Mouse (Mus musculus): ENCODE results near the gene Adam19. TPM values are rescaled to one million over a fixed set of nuclear protein-coding genes. Genes with fewer than 3 reads are reported as not detected.

The Adam19 gene
- polyA plus RNA-seq, 1 experiment: 12.8 TPM

GRCm38 (mm10) chr11:46120084-46120483, 64.3 kb downstream of the Adam19 start:
- WGBS: 87% methylated on average over 10 of the region's 10 CpGs
- H3K4me3 ChIP-seq (ENCODE audit: control insufficient read depth, insufficient read depth, low read length): no peak overlapping the region
- no peak for DNase-seq
- no peaks in the 10 kb centered on the region for H3K36me3 ChIP-seq (ENCODE audit: control insufficient read depth, insufficient read depth, low read length)
- 0 out of 2 replicates have a peak, but pooled peaks cover 3% of the 10 kb centered on the region for H3K4me1 ChIP-seq (replicated peaks; ENCODE audit: control insufficient read depth, insufficient read depth, low read length)
- H3K27ac ChIP-seq (ENCODE audit: control insufficient read depth, insufficient read depth, low read length): no peak overlapping the region
- TF ChIP-seq CTCF (IDR thresholded peaks at IDR 0.05; ENCODE audit: borderline replicate concordance, control insufficient read depth, extremely low read depth, insufficient read depth, low read length, poor library complexity): no peak
- no peak for TF ChIP-seq POLR2A (IDR thresholded peaks at IDR 0.05; ENCODE audit: control insufficient read depth, extremely low read depth, insufficient read depth, low read length, poor library complexity)
- H3K27me3 ChIP-seq (ENCODE audit: control insufficient read depth, insufficient read depth, low read length): no peaks in the 10 kb centered on the region

DNA sequence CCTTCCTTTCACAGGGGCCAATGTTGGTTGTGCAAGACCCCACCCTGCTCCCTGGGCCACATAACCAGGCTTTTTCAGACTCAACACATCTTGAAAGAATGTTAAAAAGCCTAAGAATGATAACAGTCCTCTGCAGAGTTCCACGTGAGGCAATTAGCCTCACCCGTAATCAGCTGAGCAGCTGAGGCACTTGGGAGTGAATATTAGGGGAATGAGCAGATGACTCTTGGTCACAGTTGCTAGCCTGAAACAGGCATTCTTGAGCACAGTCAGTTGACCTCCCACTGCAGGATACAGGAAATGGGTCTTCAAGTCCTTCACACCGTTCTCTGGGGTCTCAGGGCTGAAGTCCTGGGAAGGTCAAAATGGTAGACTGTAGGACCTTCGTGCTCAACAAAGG, 65.9 kb downstream of the Adam19 start:
- 96% methylated on average over 4 of the region's 4 CpGs for WGBS
- H3K36me3 ChIP-seq (ENCODE audit: control insufficient read depth, insufficient read depth, low read length): no peaks in the 10 kb centered on the region
- H3K4me1 ChIP-seq (replicated peaks; ENCODE audit: control insufficient read depth, insufficient read depth, low read length): no peaks in the 10 kb centered on the region
- H3K27ac ChIP-seq (ENCODE audit: control insufficient read depth, insufficient read depth, low read length): no peak overlapping the region
- no peaks in the 10 kb centered on the region for H3K27me3 ChIP-seq (ENCODE audit: control insufficient read depth, insufficient read depth, low read length)
- no peak for DNase-seq
- H3K4me3 ChIP-seq (ENCODE audit: control insufficient read depth, insufficient read depth, low read length): no peak overlapping the region
- TF ChIP-seq CTCF (IDR thresholded peaks at IDR 0.05; ENCODE audit: borderline replicate concordance, control insufficient read depth, extremely low read depth, insufficient read depth, low read length, poor library complexity) (no peak), POLR2A (IDR thresholded peaks at IDR 0.05; ENCODE audit: control insufficient read depth, extremely low read depth, insufficient read depth, low read length, poor library complexity) (no peak)

DNA sequence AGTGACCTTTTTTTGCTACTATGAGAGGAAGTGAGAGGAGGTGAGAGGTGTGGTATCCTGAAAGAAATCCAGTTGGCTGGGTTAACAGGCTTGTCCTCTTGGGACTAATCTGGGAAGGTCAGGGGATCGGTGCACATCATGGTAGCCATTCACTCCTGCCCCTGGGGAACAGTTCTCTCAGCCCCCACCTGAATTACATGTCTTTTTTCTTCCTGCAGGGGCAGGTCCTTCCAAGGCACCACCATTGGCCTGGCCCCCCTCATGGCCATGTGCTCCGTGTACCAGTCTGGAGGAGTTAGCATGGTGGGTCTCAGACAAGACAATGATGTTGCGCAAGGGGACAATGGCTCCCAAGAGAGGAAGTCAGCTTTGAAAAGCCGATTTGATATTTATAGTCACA, 67.1 kb downstream of the Adam19 start:
- Histone ChIP-seq H3K4me1 (replicated peaks; ENCODE audit: control insufficient read depth, insufficient read depth, low read length) (no peaks in the 10 kb centered on the region; the same call in 1 of the 2 replicates), H3K27ac (ENCODE audit: control insufficient read depth, insufficient read depth, low read length) (no peak overlapping the region), H3K36me3 (ENCODE audit: control insufficient read depth, insufficient read depth, low read length) (no peaks in the 10 kb centered on the region), H3K4me3 (ENCODE audit: control insufficient read depth, insufficient read depth, low read length) (no peak overlapping the region), H3K27me3 (ENCODE audit: control insufficient read depth, insufficient read depth, low read length) (no peaks in the 10 kb centered on the region)
- WGBS: 89% methylated on average over 4 of the region's 4 CpGs
- TF ChIP-seq POLR2A (IDR thresholded peaks at IDR 0.05; ENCODE audit: control insufficient read depth, extremely low read depth, insufficient read depth, low read length, poor library complexity): no peak
- DNase-seq: no peak

DNA sequence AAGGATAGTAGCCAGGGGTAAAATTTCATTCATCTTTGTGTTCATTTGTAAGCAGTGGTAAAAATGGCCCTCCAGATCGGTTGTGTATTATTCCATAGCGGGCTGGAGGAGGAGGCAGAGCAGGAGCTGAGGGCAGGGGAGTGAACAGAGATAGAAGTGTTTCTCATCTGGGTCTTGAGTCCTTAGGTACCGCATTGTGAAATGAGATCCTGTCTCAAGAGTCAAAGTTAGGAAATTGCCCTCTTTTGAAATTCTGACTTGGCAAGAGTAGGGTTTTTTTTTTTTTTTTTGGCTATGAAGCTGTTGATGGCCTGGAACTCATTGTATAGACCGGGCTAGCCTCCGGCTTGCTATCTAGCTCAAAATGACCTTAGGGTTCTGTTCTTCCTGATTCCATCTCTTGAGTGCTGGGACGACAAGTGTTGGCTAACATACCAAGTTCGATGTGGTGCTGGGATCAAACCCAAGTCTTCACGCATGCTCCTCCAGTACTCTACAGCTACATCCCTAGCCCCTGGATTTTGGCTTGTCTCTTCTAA, 67.6 kb downstream of the Adam19 start:
- Histone ChIP-seq H3K36me3 (ENCODE audit: control insufficient read depth, insufficient read depth, low read length) (no peaks in the 10 kb centered on the region), H3K27me3 (ENCODE audit: control insufficient read depth, insufficient read depth, low read length) (no peaks in the 10 kb centered on the region), H3K27ac (ENCODE audit: control insufficient read depth, insufficient read depth, low read length) (no peak overlapping the region), H3K4me1 (replicated peaks; ENCODE audit: control insufficient read depth, insufficient read depth, low read length) (no peaks in the 10 kb centered on the region; the same call in 1 of the 2 replicates), H3K4me3 (ENCODE audit: control insufficient read depth, insufficient read depth, low read length) (no peak overlapping the region)
- no peak for DNase-seq
- TF ChIP-seq CTCF (IDR thresholded peaks at IDR 0.05; ENCODE audit: borderline replicate concordance, control insufficient read depth, extremely low read depth, insufficient read depth, low read length, poor library complexity) (no peak), POLR2A (IDR thresholded peaks at IDR 0.05; ENCODE audit: control insufficient read depth, extremely low read depth, insufficient read depth, low read length, poor library complexity) (no peak)
- 93% methylated on average over 8 of the region's 8 CpGs for WGBS

DNA sequence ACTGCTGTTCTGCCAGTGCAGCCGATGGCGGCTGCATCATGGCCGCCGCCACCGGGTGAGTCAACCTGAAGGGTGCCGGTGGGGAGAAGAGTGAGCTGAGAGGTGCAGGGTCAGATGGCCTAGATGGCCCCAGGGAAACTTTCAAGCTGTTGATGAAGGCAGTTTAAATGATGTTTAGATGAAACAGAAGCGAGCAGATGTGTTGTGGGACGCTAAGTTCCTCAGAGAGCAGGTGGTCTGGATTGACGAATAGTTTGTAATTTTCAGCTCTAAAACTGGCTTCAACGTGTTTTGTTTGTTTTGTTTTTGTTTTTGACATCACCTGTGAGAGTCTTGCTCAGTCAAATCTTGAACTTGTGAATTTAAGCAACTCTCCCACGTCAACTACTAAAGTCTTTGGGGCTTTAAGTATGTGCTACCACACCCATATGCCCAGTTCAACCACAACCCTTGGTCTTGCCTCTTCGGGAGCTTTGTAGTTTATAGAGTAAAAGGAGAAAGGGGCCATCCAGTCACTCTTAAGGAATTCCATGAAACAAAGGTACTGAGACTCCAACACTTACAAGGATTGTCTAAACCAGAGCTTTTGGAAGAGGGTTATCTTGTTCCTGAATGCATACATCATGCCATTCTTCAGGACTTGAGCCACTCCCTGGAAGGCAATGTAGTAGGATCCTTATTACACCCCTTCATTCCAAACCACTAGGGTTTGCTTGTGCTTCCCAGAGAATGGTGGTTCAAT, 69.5 kb downstream of the Adam19 start:
- TF ChIP-seq POLR2A (IDR thresholded peaks at IDR 0.05; ENCODE audit: control insufficient read depth, extremely low read depth, insufficient read depth, low read length, poor library complexity) (no peak), CTCF (IDR thresholded peaks at IDR 0.05; ENCODE audit: borderline replicate concordance, control insufficient read depth, extremely low read depth, insufficient read depth, low read length, poor library complexity) (no peak)
- Histone ChIP-seq H3K27ac (ENCODE audit: control insufficient read depth, insufficient read depth, low read length) (no peak overlapping the region), H3K4me3 (ENCODE audit: control insufficient read depth, insufficient read depth, low read length) (no peak overlapping the region), H3K4me1 (replicated peaks; ENCODE audit: control insufficient read depth, insufficient read depth, low read length) (no peaks in the 10 kb centered on the region; the same call in 1 of the 2 replicates), H3K27me3 (ENCODE audit: control insufficient read depth, insufficient read depth, low read length) (no peaks in the 10 kb centered on the region), H3K36me3 (ENCODE audit: control insufficient read depth, insufficient read depth, low read length) (no peaks in the 10 kb centered on the region)
- WGBS: 94% methylated on average over 12 of the region's 12 CpGs
- DNase-seq: no peak

GRCm38 (mm10) chr11:46125835-46126229, 70.0 kb downstream of the Adam19 start:
- Histone ChIP-seq H3K27ac (ENCODE audit: control insufficient read depth, insufficient read depth, low read length) (no peak overlapping the region), H3K36me3 (ENCODE audit: control insufficient read depth, insufficient read depth, low read length) (no peaks in the 10 kb centered on the region), H3K4me3 (ENCODE audit: control insufficient read depth, insufficient read depth, low read length) (no peak overlapping the region), H3K4me1 (replicated peaks; ENCODE audit: control insufficient read depth, insufficient read depth, low read length) (no peaks in the 10 kb centered on the region; the same call in 1 of the 2 replicates), H3K27me3 (ENCODE audit: control insufficient read depth, insufficient read depth, low read length) (no peaks in the 10 kb centered on the region)
- no peak for DNase-seq
- 90% methylated on average over 7 of the region's 7 CpGs for WGBS
- TF ChIP-seq POLR2A (IDR thresholded peaks at IDR 0.05; ENCODE audit: control insufficient read depth, extremely low read depth, insufficient read depth, low read length, poor library complexity) (no peak), CTCF (IDR thresholded peaks at IDR 0.05; ENCODE audit: borderline replicate concordance, control insufficient read depth, extremely low read depth, insufficient read depth, low read length, poor library complexity) (no peak)
